Mouse (Mus musculus) c-Kit-positive CD71-positive TER-119-positive erythroid progenitor cells, embryonic 14.5 days (primary cell): ENCODE data around the gene Cd79b.
"Not testable (repeated sequence)": the region's sequence is repeated elsewhere in the genome, so short reads cannot be mapped to it uniquely, and the experiment has no call there.

Experiments
- DNase-seq: peaks from one replicate; pipeline ENCODE4 v3.0.0-alpha.2; 2013; ENCODE audit warnings: low spot score

Gene Cd79b

GRCm38 (mm10) chr11:106314333-106314812 lies at the start of gene Cd79b:
TSS of gene Cd79b (minus strand) at chr11:106314762.
- DNase-seq, result no peak

- peak; percentile 26 for DNase-seq
Measured at GRCm38 (mm10) chr11:106359350-106359749, 44.8 kb upstream of the Cd79b start.

- no peak for DNase-seq
Measured at GRCm38 (mm10) chr11:106355382-106356128, 41.0 kb upstream of the Cd79b start.

- DNase-seq, result no peak
Measured at GRCm38 (mm10) chr11:106354181-106354580, 39.6 kb upstream of the Cd79b start.

GRCm38 (mm10) chr11:106353188-106353587 lies 38.6 kb upstream of the Cd79b start, which contains the start of gene Scn4a:
TSS of gene Scn4a (minus strand) at chr11:106353288.
- DNase-seq, result no peak

GRCm38 (mm10) chr11:106351941-106352340 lies 37.4 kb upstream of the Cd79b start:
- no peak for DNase-seq

- DNase-seq, result no peak
Measured at GRCm38 (mm10) chr11:106351253-106351652, 36.7 kb upstream of the Cd79b start.

- no peak for DNase-seq
Measured at GRCm38 (mm10) chr11:106350853-106351252, 36.3 kb upstream of the Cd79b start.

- DNase-seq, result no peak
Measured at GRCm38 (mm10) chr11:106349772-106350171, 35.2 kb upstream of the Cd79b start.

- no peak for DNase-seq
Measured at GRCm38 (mm10) chr11:106344910-106345309, 30.3 kb upstream of the Cd79b start.

- no peak for DNase-seq
Measured at GRCm38 (mm10) chr11:106340990-106341520, 26.5 kb upstream of the Cd79b start.

GRCm38 (mm10) chr11:106339323-106339722 lies 24.8 kb upstream of the Cd79b start:
- DNase-seq, result not testable (repeated sequence)

GRCm38 (mm10) chr11:106338870-106339269 lies 24.3 kb upstream of the Cd79b start:
- no peak for DNase-seq

GRCm38 (mm10) chr11:106338029-106338428 lies 23.5 kb upstream of the Cd79b start:
- no peak for DNase-seq

- no peak for DNase-seq
Measured at GRCm38 (mm10) chr11:106334066-106334465, 19.5 kb upstream of the Cd79b start.

GRCm38 (mm10) chr11:106332458-106332857 lies 17.9 kb upstream of the Cd79b start:
- DNase-seq, result no peak

- DNase-seq, result peak; percentile 18
Measured at GRCm38 (mm10) chr11:106329682-106330081, 15.1 kb upstream of the Cd79b start.

- no peak for DNase-seq
Measured at GRCm38 (mm10) chr11:106329128-106329527, 14.6 kb upstream of the Cd79b start.

- no peak for DNase-seq
Measured at GRCm38 (mm10) chr11:106328521-106328920, 14.0 kb upstream of the Cd79b start.

- DNase-seq, result no peak
Measured at GRCm38 (mm10) chr11:106326475-106326874, 11.9 kb upstream of the Cd79b start.

- peak; percentile 27 for DNase-seq
Measured at GRCm38 (mm10) chr11:106325566-106326206, 11.1 kb upstream of the Cd79b start.

- DNase-seq, result no peak
Measured at GRCm38 (mm10) chr11:106324858-106325257, 10.3 kb upstream of the Cd79b start.
